Mouse (Mus musculus): ENCODE results near the gene Ptbp1.

Ptbp1 gene

GRCm38 (mm10) chr10:79853860-79854795 lies at the start of gene Ptbp1:
TSS of gene Ptbp1 (plus strand) at chr10:79854427.
- peak; percentile 99 for DNase-seq (ENCODE audit: low spot score)

- no peak for DNase-seq (ENCODE audit: low spot score)
These were observed 48.6 kb upstream of the Ptbp1 start for GRCm38 (mm10) chr10:79805636-79806035.

GRCm38 (mm10) chr10:79806331-79806730 lies 47.9 kb upstream of the Ptbp1 start:
- no peak for DNase-seq (ENCODE audit: low spot score)

- no peak for DNase-seq (ENCODE audit: low spot score)
These were observed 47.3 kb upstream of the Ptbp1 start for GRCm38 (mm10) chr10:79806972-79807371.

- no peak for DNase-seq (ENCODE audit: low spot score)
These were observed 46.4 kb upstream of the Ptbp1 start for GRCm38 (mm10) chr10:79807826-79808225.

GRCm38 (mm10) chr10:79808728-79809127 lies 45.5 kb upstream of the Ptbp1 start:
- no peak for DNase-seq (ENCODE audit: low spot score)

GRCm38 (mm10) chr10:79811736-79812637 lies 42.2 kb upstream of the Ptbp1 start:
- peak; percentile 82 for DNase-seq (ENCODE audit: low spot score)

- DNase-seq (ENCODE audit: low spot score) = no peak
These were observed 39.9 kb upstream of the Ptbp1 start for GRCm38 (mm10) chr10:79814271-79814842.

GRCm38 (mm10) chr10:79815671-79816494 lies 38.3 kb upstream of the Ptbp1 start:
- no peak for DNase-seq (ENCODE audit: low spot score)

- no peak for DNase-seq (ENCODE audit: low spot score)
These were observed 37.1 kb upstream of the Ptbp1 start for GRCm38 (mm10) chr10:79817111-79817510.

- no peak for DNase-seq (ENCODE audit: low spot score)
These were observed 36.0 kb upstream of the Ptbp1 start for GRCm38 (mm10) chr10:79818225-79818624.

- DNase-seq (ENCODE audit: low spot score) = no peak
These were observed 34.6 kb upstream of the Ptbp1 start for GRCm38 (mm10) chr10:79819606-79820005.

- no peak for DNase-seq (ENCODE audit: low spot score)
These were observed 34.0 kb upstream of the Ptbp1 start for GRCm38 (mm10) chr10:79820277-79820676.

- no peak for DNase-seq (ENCODE audit: low spot score)
These were observed 33.4 kb upstream of the Ptbp1 start, which contains the start of gene Misp for GRCm38 (mm10) chr10:79820782-79821181. TSS of gene Misp (plus strand) at chr10:79820989.

- no peak for DNase-seq (ENCODE audit: low spot score)
These were observed 32.5 kb upstream of the Ptbp1 start for GRCm38 (mm10) chr10:79821731-79822130.

- peak; percentile 45 for DNase-seq (ENCODE audit: low spot score)
These were observed 31.9 kb upstream of the Ptbp1 start for GRCm38 (mm10) chr10:79822372-79822771.

- DNase-seq (ENCODE audit: low spot score) = no peak
These were observed 31.2 kb upstream of the Ptbp1 start for GRCm38 (mm10) chr10:79823011-79823410.

- no peak for DNase-seq (ENCODE audit: low spot score)
These were observed 29.8 kb upstream of the Ptbp1 start for GRCm38 (mm10) chr10:79824413-79824812.

- no peak for DNase-seq (ENCODE audit: low spot score)
These were observed 22.6 kb upstream of the Ptbp1 start for GRCm38 (mm10) chr10:79831583-79831982.

GRCm38 (mm10) chr10:79832026-79832785 lies 22.0 kb upstream of the Ptbp1 start:
- no peak for DNase-seq (ENCODE audit: low spot score)

GRCm38 (mm10) chr10:79832786-79833181 lies 21.4 kb upstream of the Ptbp1 start:
- no peak for DNase-seq (ENCODE audit: low spot score)

Data from ovary, postnatal 36 days (tissue).